Mouse (Mus musculus): ENCODE measurements around the gene Syngr3. TPM values are rescaled to one million over a fixed set of nuclear protein-coding genes. Genes with fewer than 3 reads are reported as not detected.

The Syngr3 gene
- total RNA-seq, 1 experiment from 2014 or later = not detected

DNA sequence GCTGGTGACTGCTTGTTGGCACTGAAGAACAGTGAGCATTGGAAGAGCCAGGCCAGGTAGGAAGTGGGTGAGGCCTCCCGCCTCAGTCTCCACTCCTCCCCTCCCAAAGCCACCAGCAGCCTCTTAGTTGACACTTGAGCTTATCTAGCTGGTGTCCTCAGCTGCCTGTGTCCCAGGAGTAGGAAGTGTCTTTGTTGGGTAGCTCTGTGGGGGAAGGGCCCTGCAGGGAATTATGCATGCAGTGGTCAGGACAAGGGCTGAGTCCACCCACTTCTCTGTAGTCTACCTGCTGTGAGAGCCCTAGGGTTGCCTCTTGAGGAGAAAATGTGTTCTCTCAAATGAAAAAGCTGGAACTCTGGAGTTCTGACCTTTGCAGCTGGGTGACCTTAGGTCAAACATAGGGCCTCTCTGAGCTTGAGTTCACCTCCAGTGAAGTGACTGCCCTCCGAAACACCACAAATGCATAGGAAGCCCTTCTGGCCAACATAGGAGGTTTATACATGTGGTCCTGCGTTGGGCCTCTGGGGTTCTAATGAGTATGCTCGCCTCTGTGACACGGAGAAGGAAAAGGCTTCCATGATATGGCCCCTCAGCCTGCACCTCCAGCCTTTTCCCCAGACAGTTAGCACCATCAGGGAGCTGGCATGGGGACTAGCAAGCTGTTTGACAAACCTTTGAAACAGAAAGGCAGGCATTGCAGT is 52.8 kb downstream of the Syngr3 start:
- no peak for ATAC-seq (replicated peaks; ENCODE audit: insufficient number of reproducible peaks, low FRiP score, low TSS enrichment, poor library complexity, severe bottlenecking)

DNA sequence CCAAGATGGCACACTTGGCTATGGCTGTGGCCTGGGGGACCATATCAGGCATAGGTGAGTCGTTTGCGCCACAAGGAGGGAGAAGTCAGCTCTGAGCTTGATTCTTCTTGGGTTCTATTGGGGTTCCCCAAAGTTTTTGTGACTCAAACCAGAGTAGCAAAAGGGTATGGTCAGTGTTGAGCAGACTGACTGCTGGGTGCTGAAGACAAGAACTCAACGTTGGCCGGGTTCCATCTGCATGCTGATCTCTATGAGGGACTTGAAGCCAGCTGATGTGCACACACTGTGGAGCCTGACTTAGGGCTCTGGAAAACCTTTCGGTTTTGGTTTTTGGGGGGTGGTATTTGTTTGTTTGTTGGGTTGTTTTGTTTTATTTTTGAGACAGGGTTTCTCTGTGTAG is 54.1 kb downstream of the Syngr3 start:
- ATAC-seq (replicated peaks; ENCODE audit: insufficient number of reproducible peaks, low FRiP score, low TSS enrichment, poor library complexity, severe bottlenecking) = no peak

Other genes with a start within 250 kb of the Syngr3 start
- 1.6 to 2.2 TPM in 2 of 3 replicates, not detected in the other for gene Dnase1l2, start 246.8 kb downstream of the Syngr3 start, total RNA-seq (2017)
- gene E4f1, start 219.6 kb downstream of the Syngr3 start, total RNA-seq (2017) = 26.9 to 32.5 TPM (median 29.5 TPM) in 3 replicates
- gene Pgp, start 219.6 kb downstream of the Syngr3 start, total RNA-seq (2017) = 8.4 to 10.1 TPM (median 9.1 TPM) in 3 replicates
- gene Bricd5, start 216.1 kb downstream of the Syngr3 start, total RNA-seq (2017) = 1.3 TPM in 1 of 3 replicates, not detected in the others
- 8.4 to 19.3 TPM (median 11.2 TPM) in 3 replicates for gene Mlst8, start 210.9 kb downstream of the Syngr3 start, total RNA-seq (2017)
- not detected in 3 replicates for gene Caskin1, start 201.4 kb downstream of the Syngr3 start, total RNA-seq (2017)
- gene Traf7, start 162.0 kb downstream of the Syngr3 start, total RNA-seq (2017) = 83.2 to 132 TPM (median 118 TPM) in 3 replicates
- 0.39 TPM in 1 of 3 replicates, not detected in the others for gene Rab26, start 155.7 kb downstream of the Syngr3 start, total RNA-seq (2017)
- gene Pkd1, start 140.1 kb downstream of the Syngr3 start, total RNA-seq (2017) = 9.1 to 15.7 TPM (median 11.9 TPM) in 3 replicates
- 20.2 to 53.0 TPM (median 29.4 TPM) in 3 replicates for gene Tsc2, start 57.3 kb downstream of the Syngr3 start, total RNA-seq (2017)
- 2.5 to 2.6 TPM in 2 of 3 replicates, not detected in the other for gene Nthl1, start 57.3 kb downstream of the Syngr3 start, total RNA-seq (2017)
- 0.48 to 0.78 TPM in 2 of 3 replicates, not detected in the other for gene Slc9a3r2, start 39.6 kb downstream of the Syngr3 start, total RNA-seq (2017)
- gene Npw, start 31.5 kb downstream of the Syngr3 start, total RNA-seq (2017) = not detected in 3 replicates
- 14.6 to 21.7 TPM (median 15.7 TPM) in 3 replicates for gene Zfp598, start 20.3 kb downstream of the Syngr3 start, total RNA-seq (2017)
- gene Gfer, start 6.2 kb upstream of the Syngr3 start, total RNA-seq (2017) = 12.4 to 19.8 TPM (median 15.4 TPM) in 3 replicates
- 0.48 to 3.0 TPM (median 2.1 TPM) in 3 replicates for gene Noxo1, start 6.3 kb upstream of the Syngr3 start, total RNA-seq (2017)
- gene Tbl3, start 17.7 kb upstream of the Syngr3 start, total RNA-seq (2017) = 9.7 to 19.8 TPM (median 18.6 TPM) in 3 replicates
- 2.8 TPM in 1 of 3 replicates, not detected in the others for gene Rnf151, start 28.1 kb upstream of the Syngr3 start, total RNA-seq (2017)
- gene Rps2, start 28.2 kb upstream of the Syngr3 start, total RNA-seq (2017) = 428 to 669 TPM (median 533 TPM) in 3 replicates
- 144 to 243 TPM (median 228 TPM) in 3 replicates for gene Ndufb10, start 34.5 kb upstream of the Syngr3 start, total RNA-seq (2017)
- gene Rpl3l, start 37.9 kb upstream of the Syngr3 start, total RNA-seq (2017) = 4.7 to 14.6 TPM (median 10.2 TPM) in 3 replicates
- gene Msrb1, start 46.7 kb upstream of the Syngr3 start, total RNA-seq (2017) = 248 to 361 TPM (median 344 TPM) in 3 replicates
- not detected in 3 replicates for gene Hs3st6, start 63.0 kb upstream of the Syngr3 start, total RNA-seq (2017)
- not detected in 3 replicates for gene Meiob, start 114.3 kb upstream of the Syngr3 start, total RNA-seq (2017)
- gene Hagh, start 150.2 kb upstream of the Syngr3 start, total RNA-seq (2017) = 23.2 to 48.3 TPM (median 34.5 TPM) in 3 replicates
- 3.2 to 6.6 TPM (median 4.8 TPM) in 3 replicates for gene Fahd1, start 160.4 kb upstream of the Syngr3 start, total RNA-seq (2017)
- gene Igfals, start 176.0 kb upstream of the Syngr3 start, total RNA-seq (2017) = 0.29 TPM in 1 of 3 replicates, not detected in the others
- 34.3 to 41.0 TPM (median 40.1 TPM) in 3 replicates for gene Nubp2, start 196.4 kb upstream of the Syngr3 start, total RNA-seq (2017)
- gene Spsb3, start 196.7 kb upstream of the Syngr3 start, total RNA-seq (2017) = 16.6 to 25.9 TPM (median 20.5 TPM) in 3 replicates
- 12.0 to 20.2 TPM (median 12.9 TPM) in 3 replicates for gene Eme2, start 205.1 kb upstream of the Syngr3 start, total RNA-seq (2017)
- 13.4 to 24.4 TPM (median 19.0 TPM) in 3 replicates for gene Mrps34, start 205.2 kb upstream of the Syngr3 start, total RNA-seq (2017)
- 28.0 to 48.6 TPM (median 30.1 TPM) in 3 replicates for gene Nme3, start 206.5 kb upstream of the Syngr3 start, total RNA-seq (2017)
- gene Mapk8ip3, start 247.0 kb upstream of the Syngr3 start, total RNA-seq (2017) = 46.0 to 84.3 TPM (median 50.2 TPM) in 3 replicates